Mouse (Mus musculus): ENCODE results near the gene Cog4. TPM values are rescaled to one million over a fixed set of nuclear protein-coding genes. Genes with fewer than 3 reads are reported as not detected.
"Not testable (repeated sequence)": the region's sequence is repeated elsewhere in the genome, so short reads cannot be mapped to it uniquely, and the experiment has no call there.

Cog4 gene
- total RNA-seq, 1 experiment from 2014 or later = 31.6 TPM

- no peak for ATAC-seq (replicated peaks; ENCODE audit: insufficient number of reproducible peaks, low FRiP score, low TSS enrichment, poor library complexity, severe bottlenecking)
Observed at GRCm38 (mm10) chr8:110881741-110882310, 35.4 kb downstream of the Cog4 start.

DNA sequence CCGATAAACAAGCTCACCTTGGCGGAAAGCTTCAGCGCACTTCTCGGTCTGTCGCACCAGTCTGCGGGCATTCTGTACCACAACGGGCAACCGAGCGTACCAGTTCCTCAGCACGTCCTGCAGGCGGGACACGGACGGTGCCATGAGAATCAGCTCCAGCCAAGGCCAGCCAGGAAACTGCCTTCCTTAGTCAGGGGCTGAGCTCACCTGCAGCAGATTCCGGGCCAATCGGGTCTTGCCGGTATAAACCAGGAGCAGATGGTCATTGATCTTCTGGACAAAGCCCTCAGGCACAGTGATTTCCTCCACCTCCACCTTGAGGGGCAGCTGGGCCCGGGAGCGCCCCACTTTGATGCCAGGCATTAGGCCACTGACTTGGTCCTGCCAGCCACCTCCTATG is 37.4 kb downstream of the Cog4 start:
- ATAC-seq (replicated peaks; ENCODE audit: insufficient number of reproducible peaks, low FRiP score, low TSS enrichment, poor library complexity, severe bottlenecking) = no peak

- no peak for ATAC-seq (replicated peaks; ENCODE audit: insufficient number of reproducible peaks, low FRiP score, low TSS enrichment, poor library complexity, severe bottlenecking)
Observed at GRCm38 (mm10) chr8:110886634-110887033, 40.2 kb downstream of the Cog4 start.

- no peak for ATAC-seq (replicated peaks; ENCODE audit: insufficient number of reproducible peaks, low FRiP score, low TSS enrichment, poor library complexity, severe bottlenecking)
Observed at GRCm38 (mm10) chr8:110887551-110887950, 41.2 kb downstream of the Cog4 start.

DNA sequence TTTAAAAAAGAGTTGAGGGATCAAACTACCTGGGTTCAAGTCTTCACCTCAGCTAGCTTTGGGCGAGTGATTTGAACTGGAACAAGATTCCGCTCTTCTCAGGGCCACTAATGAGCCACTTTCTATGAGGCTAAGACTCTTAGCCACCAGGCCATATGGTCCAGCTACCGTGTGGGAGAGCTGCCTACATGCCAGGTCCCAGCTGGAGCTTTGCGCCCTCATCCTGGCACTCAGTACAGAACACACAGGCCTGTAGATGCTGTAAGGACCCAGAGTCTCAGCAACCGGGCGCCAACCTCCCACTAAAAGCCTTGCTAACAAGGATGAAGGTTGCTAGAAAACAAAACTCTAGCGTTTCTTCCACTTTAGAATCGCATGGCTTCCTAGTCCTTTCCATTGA is 42.0 kb downstream of the Cog4 start:
- no peak for ATAC-seq (replicated peaks; ENCODE audit: insufficient number of reproducible peaks, low FRiP score, low TSS enrichment, poor library complexity, severe bottlenecking)

DNA sequence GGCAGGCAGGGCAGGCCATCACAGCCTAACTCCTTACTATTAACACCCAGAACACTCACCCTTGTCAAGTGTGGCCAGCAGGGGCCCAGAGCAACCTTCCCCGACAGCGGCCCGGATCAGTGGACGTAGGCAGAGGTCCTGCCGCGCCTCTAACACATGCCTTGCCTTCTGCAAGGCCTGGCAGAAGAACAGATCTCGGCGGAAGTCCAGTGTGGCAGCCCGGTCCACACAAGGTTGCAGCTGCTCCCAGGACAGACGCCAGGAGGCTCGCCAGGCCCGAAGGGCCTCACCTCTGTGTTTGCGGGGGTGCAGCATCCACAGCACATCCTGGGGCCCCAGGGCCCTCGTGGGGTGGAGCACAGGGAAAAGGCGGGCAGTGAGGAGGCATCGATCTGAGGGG is 42.5 kb downstream of the Cog4 start:
- ATAC-seq (replicated peaks; ENCODE audit: insufficient number of reproducible peaks, low FRiP score, low TSS enrichment, poor library complexity, severe bottlenecking) = no peak

DNA sequence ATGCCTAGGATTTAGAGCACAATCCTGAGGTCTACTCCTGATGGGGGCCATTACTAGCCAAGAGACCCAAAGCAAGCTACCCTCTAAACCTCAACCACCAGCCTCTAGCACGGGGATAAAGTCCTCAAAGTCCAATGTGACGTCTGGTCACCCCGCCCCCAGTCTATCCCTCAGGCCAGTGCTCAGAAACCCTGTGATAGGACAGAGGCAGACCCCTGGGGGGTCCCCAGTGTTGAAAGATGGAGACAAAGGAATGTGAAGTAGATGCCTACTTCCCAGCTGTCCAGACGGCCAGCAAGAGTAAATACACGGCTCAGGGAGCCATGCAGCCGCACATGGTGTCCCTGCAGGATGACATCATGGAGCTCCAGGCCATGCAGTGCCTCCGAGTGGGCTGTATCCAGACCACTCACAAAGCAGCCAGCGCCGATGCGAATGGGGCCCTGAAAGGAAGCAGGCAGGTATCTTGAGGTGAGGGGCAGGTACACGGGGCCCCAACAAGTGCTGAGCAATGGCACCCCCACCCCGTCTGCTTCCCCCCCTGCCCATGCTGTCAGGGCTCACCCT is 43.6 kb downstream of the Cog4 start:
- ATAC-seq (replicated peaks; ENCODE audit: insufficient number of reproducible peaks, low FRiP score, low TSS enrichment, poor library complexity, severe bottlenecking) = no peak

DNA sequence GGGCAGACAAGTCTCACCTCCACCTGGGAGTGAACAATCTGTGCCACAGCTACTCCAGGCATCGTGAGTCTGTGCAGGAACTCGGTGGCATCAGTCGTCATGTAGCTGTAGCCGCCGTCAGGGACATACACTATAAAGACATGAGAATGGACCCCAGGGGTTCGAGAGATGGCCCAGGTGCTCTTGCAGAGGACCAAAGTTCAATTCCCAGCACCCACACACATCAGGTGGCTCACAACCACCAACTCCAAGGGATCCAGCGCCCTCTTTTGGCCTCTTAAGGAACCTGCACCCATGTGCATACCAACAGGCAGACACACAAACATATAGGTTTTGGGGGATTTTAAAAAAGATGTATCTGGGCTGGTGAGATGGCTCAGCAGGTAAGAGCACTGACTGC is 45.6 kb downstream of the Cog4 start:
- ATAC-seq (replicated peaks; ENCODE audit: insufficient number of reproducible peaks, low FRiP score, low TSS enrichment, poor library complexity, severe bottlenecking) = no peak

- no peak for ATAC-seq (replicated peaks; ENCODE audit: insufficient number of reproducible peaks, low FRiP score, low TSS enrichment, poor library complexity, severe bottlenecking)
Observed at GRCm38 (mm10) chr8:110892913-110893312, 46.5 kb downstream of the Cog4 start.

DNA sequence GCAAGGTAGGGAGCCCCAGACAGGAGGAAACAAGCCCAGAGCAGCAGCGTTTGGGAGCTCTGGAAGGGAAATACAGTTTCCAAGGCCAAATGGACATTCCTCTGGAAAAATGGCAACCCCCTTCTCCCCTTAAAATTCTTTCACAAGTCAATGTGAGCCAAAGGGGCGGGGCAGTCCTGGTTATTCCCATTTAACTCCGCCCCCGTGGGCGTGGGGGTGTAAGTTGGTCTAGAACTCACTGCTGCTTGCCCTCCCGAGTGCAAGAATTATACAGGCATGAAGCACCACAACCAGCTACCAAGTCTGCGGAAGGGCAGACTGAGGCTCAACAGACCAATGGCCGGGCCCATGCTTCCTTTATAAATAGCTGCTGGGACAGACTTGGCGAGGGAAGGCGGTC is 48.5 kb downstream of the Cog4 start:
- no peak for ATAC-seq (replicated peaks; ENCODE audit: insufficient number of reproducible peaks, low FRiP score, low TSS enrichment, poor library complexity, severe bottlenecking)

GRCm38 (mm10) chr8:110895254-110895653 is 48.9 kb downstream of the Cog4 start:
- no peak for ATAC-seq (replicated peaks; ENCODE audit: insufficient number of reproducible peaks, low FRiP score, low TSS enrichment, poor library complexity, severe bottlenecking)

- no peak for ATAC-seq (replicated peaks; ENCODE audit: insufficient number of reproducible peaks, low FRiP score, low TSS enrichment, poor library complexity, severe bottlenecking)
Observed at GRCm38 (mm10) chr8:110895812-110896211, 49.4 kb downstream of the Cog4 start.

DNA sequence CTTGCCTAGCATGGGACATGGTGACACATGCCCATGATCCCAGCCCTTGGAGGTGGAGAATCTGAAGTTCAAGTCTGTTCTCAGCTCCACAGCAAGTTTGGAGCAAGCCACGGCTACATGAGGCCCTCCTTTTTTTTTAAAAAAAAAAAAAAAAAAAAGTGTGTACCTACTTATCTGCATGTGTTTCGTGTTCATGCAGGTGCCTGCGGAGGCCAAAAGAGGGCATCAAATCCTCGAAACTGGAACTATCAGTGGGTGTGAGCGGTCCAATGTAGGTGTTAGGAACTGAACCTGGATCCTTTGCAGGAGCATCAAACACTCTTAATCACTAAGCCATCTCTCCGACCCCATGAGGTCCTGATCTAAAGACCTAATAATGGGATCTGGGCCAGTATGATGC is 51.1 kb downstream of the Cog4 start:
- no peak for ATAC-seq (replicated peaks; ENCODE audit: insufficient number of reproducible peaks, low FRiP score, low TSS enrichment, poor library complexity, severe bottlenecking)

GRCm38 (mm10) chr8:110901056-110901455 is 54.7 kb downstream of the Cog4 start:
- ATAC-seq (replicated peaks; ENCODE audit: insufficient number of reproducible peaks, low FRiP score, low TSS enrichment, poor library complexity, severe bottlenecking) = no peak

GRCm38 (mm10) chr8:110901839-110902578 is 55.6 kb downstream of the Cog4 start, which contains the start of gene Fuk:
Fuk (minus strand) TSS chr8:110902488.
- ATAC-seq (replicated peaks; ENCODE audit: insufficient number of reproducible peaks, low FRiP score, low TSS enrichment, poor library complexity, severe bottlenecking) = peak; percentile 77

- no peak for ATAC-seq (replicated peaks; ENCODE audit: insufficient number of reproducible peaks, low FRiP score, low TSS enrichment, poor library complexity, severe bottlenecking)
Observed at GRCm38 (mm10) chr8:110902579-110902965, 56.2 kb downstream of the Cog4 start.

DNA sequence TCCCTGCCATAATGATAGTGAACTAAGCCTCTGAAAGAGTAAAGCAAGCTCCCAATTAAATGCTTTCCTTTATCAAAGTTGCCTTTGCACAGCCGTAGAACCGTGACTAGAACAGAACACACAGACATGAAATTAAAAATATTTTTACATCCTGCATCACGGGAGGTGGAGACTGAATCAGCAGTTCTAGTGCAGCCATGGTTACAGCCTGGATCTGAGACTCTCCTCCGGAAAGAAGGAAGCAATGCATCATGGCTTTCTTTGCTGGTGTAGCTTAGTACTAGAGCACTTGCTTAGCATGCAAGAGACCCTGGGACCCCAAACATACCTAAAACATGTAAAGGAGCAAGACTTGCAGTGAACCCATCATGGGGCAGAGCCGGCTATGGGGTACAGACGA is 59.0 kb downstream of the Cog4 start:
- ATAC-seq (replicated peaks; ENCODE audit: insufficient number of reproducible peaks, low FRiP score, low TSS enrichment, poor library complexity, severe bottlenecking) = no peak

- no peak for ATAC-seq (replicated peaks; ENCODE audit: insufficient number of reproducible peaks, low FRiP score, low TSS enrichment, poor library complexity, severe bottlenecking)
Observed at GRCm38 (mm10) chr8:110906682-110907081, 60.3 kb downstream of the Cog4 start.

- not testable (repeated sequence) for ATAC-seq (replicated peaks; ENCODE audit: insufficient number of reproducible peaks, low FRiP score, low TSS enrichment, poor library complexity, severe bottlenecking)
Observed at GRCm38 (mm10) chr8:110909850-110910249, 63.5 kb downstream of the Cog4 start.
